Mouse (Mus musculus) neural tube, embryonic 14.5 days (tissue): ENCODE measurements at regions not wholly inside any gene's neighbourhood (a gene's known extent, or its start where the extent isn't known, plus 50 kb on each side); places are given as distances from the start of the nearest gene placed in this dataset.

ENCODE experiments used
- ATAC-seq: fragments of 200-750 bp; cut with Nextera tagmentation; 2 replicates; pipeline ENCODE4 v1.8.0; 2017; ENCODE audit warnings: low read depth, mild to moderate bottlenecking, moderate TSS enrichment, moderate library complexity
- H3K27ac ChIP-seq: fragments of 300-500 bp; sonication (generic); 2 replicates; pipeline ENCODE4 v1.5.1; 2014; ENCODE audit warnings: low read depth, mild to moderate bottlenecking, control low read depth, low read length, moderate library complexity, mixed read lengths
- H3K27me3 ChIP-seq: fragments of 300-500 bp; sonication (generic); 2 replicates; pipeline ENCODE4 v1.6.1; 2014; ENCODE audit warnings: low read length; ENCODE audit not compliant: control insufficient read depth, insufficient read depth
- H3K36me3 ChIP-seq: fragments of 300-500 bp; sonication (generic); 2 replicates; pipeline ENCODE4 v1.6.1; 2014; ENCODE audit warnings: low read length, mixed read lengths; ENCODE audit not compliant: control insufficient read depth, insufficient read depth
- H3K4me1 ChIP-seq: fragments of 300-500 bp; sonication (generic); 2 replicates; pipeline ENCODE4 v1.6.1; 2014; ENCODE audit warnings: low read length; ENCODE audit not compliant: control insufficient read depth, insufficient read depth
- H3K4me2 ChIP-seq: fragments of 300-500 bp; sonication (generic); 2 replicates; pipeline ENCODE4 v1.6.1; 2014; ENCODE audit warnings: mild to moderate bottlenecking, low read depth, low read length, control low read depth
- H3K4me3 ChIP-seq: fragments of 300-500 bp; sonication (generic); 2 replicates; pipeline ENCODE4 v1.5.1; 2014; ENCODE audit warnings: low read depth, low read length, control low read depth, mixed read lengths
- H3K9ac ChIP-seq: fragments of 300-500 bp; sonication (generic); replicated peaks from 2 replicates; pipeline ENCODE4 v1.6.1; 2014; ENCODE audit warnings: low read depth, mild to moderate bottlenecking, control low read depth, low read length, mixed read lengths
- H3K9me3 ChIP-seq: fragments of 300-500 bp; sonication (generic); 2 replicates; pipeline ENCODE4 v1.6.1; 2016; ENCODE audit warnings: low read length; ENCODE audit not compliant: control insufficient read depth
- WGBS: fragments of 180-500 bp; shearing (Covaris S2); extraction: QIAGEN DNeasy Blood & Tissue Kit; methylation state at CpG from one replicate; pipeline ENCODE4 v1.1.7; 2014; 5-methylcytosine and 5-hydroxymethylcytosine counted together

DNA sequence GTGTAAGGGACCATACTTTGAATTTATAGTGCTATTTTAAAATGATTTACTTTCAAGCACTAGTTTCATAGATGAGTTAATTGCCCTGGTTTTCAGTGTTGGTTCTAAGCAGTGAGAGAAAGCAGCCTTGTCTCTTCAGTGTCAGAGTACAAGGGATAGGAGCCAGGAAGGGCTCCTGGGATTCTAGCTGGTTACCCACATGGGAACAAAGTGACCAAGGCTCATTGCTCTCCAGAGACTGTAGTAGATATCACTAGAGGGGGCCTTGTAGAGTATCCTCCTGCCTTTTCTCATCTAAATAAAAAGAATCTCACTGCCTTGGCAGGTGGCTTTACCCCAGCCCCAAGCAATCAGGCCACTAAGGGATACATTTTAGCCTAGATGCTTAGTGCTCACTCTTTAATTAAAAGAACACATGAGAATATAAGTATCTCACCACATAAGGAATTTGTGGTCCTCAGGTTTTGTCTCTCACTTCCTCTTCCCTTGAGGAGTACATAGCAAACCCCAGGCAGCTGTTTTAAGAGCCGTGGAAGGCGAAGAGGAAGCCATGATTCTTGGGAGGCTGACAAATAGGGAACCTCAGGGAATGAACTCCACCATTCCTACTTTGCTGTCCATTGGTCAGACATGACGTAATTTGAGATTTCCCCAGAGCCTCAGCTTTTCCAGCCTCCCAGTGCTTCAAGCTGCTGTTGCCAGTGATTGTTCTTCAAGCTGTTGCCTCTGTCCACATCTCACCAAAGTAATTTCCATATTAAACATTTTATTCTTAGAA, 449.2 kb upstream of the Ube2e3 start:
- WGBS, result 51% methylated on average over 3 of the region's 3 CpGs
- Histone ChIP-seq H3K4me2 (no peak overlapping the region), H3K9ac (no peak overlapping the region), H3K27me3 (no peaks in the 10 kb centered on the region), H3K4me3 (no peak overlapping the region), H3K27ac (no peak overlapping the region), H3K9me3 (no peaks in the 10 kb centered on the region), H3K36me3 (no peaks in the 10 kb centered on the region), H3K4me1 (no peaks in the 10 kb centered on the region)
- no peak for ATAC-seq

DNA sequence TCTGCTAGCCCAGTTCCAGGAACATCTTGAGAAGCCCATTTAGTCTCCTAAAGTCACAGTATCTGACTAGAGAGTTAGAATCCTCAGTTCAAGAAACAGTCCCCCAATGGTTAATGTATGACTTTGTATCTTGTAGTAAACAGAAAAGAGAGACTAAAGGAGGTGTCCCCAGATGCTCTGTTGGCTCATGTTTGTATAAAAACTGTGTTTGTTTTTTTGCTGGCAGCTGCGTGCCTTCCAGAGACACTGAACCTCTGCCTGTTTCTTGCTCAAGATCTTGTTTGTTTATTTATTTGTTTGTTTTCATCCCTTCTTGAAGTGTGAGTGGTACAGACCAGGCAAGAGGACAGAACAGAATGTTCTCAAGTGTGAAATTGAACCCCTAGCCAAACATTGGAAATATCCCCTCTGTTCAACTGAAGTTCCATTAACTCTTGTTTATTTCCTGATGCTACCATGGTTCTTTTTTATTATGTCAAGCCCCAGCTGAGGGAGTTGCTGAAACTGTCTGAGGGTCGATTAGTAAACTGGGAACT, 451.3 kb upstream of the Ube2e3 start:
- H3K4me1 ChIP-seq, result no peaks in the 10 kb centered on the region
- H3K4me3 ChIP-seq, result no peak overlapping the region
- WGBS, result 69% methylated on average over 2 of the region's 2 CpGs
- no peak for ATAC-seq
- H3K9me3 ChIP-seq, result no peaks in the 10 kb centered on the region
- H3K9ac ChIP-seq, result no peak overlapping the region
- no peak overlapping the region for H3K27ac ChIP-seq
- no peaks in the 10 kb centered on the region for H3K36me3 ChIP-seq
- no peaks in the 10 kb centered on the region for H3K27me3 ChIP-seq
- no peak overlapping the region for H3K4me2 ChIP-seq

DNA sequence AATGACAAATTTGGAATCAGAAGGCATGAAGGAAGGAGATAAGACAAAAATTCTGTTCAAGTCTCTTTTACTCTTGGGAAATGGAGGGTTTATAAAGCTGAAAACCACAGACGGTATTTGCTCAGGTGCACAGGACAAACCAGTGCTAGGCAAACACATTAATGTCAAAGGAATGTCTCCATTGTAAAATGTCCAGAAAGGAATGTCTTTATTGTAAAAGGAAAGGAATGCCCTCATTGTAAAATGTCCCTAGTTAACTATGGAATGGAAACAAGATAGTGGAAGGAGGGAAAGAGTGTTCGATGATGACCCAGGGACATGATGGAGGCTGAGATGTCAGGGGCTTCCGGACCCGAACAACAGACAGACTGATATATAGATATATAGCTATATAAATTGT, 454.9 kb upstream of the Ube2e3 start:
- H3K36me3 ChIP-seq, result no peaks in the 10 kb centered on the region
- no peak overlapping the region for H3K9ac ChIP-seq
- no peak overlapping the region for H3K4me2 ChIP-seq
- no peaks in the 10 kb centered on the region for H3K4me1 ChIP-seq
- H3K4me3 ChIP-seq, result no peak overlapping the region
- ATAC-seq, result no peak
- H3K27ac ChIP-seq, result no peak overlapping the region
- no peaks in the 10 kb centered on the region for H3K9me3 ChIP-seq
- H3K27me3 ChIP-seq, result no peaks in the 10 kb centered on the region
- whole genome bisulfite sequencing, result 85% methylated on average over 4 of the region's 4 CpGs

DNA sequence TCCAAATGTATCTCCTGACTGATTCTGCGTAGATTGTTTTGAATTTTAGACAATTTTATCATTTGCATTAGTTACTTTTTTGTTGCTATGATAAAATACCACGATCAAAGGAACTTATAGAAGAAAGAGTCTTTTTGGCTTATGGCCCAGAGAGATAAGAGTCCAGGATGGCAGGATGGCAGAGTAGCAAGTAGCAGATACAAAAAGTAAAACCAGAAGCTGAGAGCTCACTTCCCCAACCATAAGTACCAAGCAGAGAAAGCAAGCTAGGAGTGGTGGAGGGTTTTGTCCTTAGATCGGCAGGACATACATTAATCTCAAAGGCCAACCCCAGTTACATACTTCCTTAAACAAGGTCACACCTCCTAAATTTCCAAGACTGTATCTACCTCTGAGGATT, 457.7 kb upstream of the Cwc22 start:
- Histone ChIP-seq H3K4me1 (no peaks in the 10 kb centered on the region), H3K27ac (no peak overlapping the region), H3K4me3 (no peak overlapping the region), H3K9me3 (no peaks in the 10 kb centered on the region), H3K36me3 (no peaks in the 10 kb centered on the region), H3K27me3 (no peaks in the 10 kb centered on the region), H3K9ac (no peak overlapping the region), H3K4me2 (no peak overlapping the region)
- no peak for ATAC-seq
- WGBS, result 84% methylated on average over 3 of the region's 3 CpGs

DNA sequence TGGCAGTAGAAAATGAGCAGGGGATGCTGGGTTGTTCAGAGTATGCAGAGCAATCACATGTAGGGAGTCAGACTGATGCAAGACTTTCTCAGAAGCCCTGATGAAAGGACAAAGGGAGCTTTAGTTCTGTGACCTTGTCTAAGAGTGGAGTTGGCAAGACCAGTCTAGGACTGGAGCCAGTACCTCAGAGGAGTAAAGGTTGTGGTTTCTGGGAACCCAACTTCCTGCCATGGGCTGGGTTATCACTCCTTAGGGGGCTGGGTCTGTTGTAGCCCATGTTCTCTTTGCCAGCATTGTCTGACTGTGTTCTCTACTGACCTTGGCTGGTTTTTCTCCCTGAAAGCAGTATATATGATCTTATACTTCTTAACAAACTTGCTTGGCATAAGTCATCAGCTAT, 453.1 kb upstream of the Cwc22 start:
- no peaks in the 10 kb centered on the region for H3K27me3 ChIP-seq
- H3K27ac ChIP-seq, result no peak overlapping the region
- no peak overlapping the region for H3K4me3 ChIP-seq
- H3K36me3 ChIP-seq, result no peaks in the 10 kb centered on the region
- H3K4me2 ChIP-seq, result no peak overlapping the region
- no peak overlapping the region for H3K9ac ChIP-seq
- H3K9me3 ChIP-seq, result no peaks in the 10 kb centered on the region
- H3K4me1 ChIP-seq, result no peaks in the 10 kb centered on the region
- no peak for ATAC-seq

DNA sequence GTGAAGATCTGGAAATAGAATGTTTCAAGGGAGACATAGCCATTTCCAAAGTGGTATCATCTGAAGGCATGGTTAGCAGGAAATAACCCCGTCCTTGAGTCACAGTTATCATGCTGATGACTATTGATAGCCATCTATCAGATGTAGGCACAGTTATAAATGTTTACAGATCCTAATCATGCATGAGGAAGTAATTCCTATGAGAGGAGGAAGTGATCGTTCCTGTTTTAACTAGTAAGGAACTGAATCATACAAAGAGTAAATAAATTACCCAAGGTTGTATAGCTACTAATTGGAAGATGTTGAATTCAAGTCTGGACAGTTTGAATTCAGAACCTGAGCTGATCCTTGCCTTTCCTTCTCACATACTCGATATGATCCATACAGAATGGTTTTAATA, 450.7 kb upstream of the Cwc22 start:
- Histone ChIP-seq H3K4me3 (no peak overlapping the region), H3K27ac (no peak overlapping the region), H3K9me3 (no peaks in the 10 kb centered on the region), H3K9ac (no peak overlapping the region), H3K4me1 (no peaks in the 10 kb centered on the region), H3K36me3 (no peaks in the 10 kb centered on the region), H3K27me3 (no peaks in the 10 kb centered on the region), H3K4me2 (no peak overlapping the region)
- no peak for ATAC-seq
- 87% methylated on average over 3 of the region's 3 CpGs for WGBS

DNA sequence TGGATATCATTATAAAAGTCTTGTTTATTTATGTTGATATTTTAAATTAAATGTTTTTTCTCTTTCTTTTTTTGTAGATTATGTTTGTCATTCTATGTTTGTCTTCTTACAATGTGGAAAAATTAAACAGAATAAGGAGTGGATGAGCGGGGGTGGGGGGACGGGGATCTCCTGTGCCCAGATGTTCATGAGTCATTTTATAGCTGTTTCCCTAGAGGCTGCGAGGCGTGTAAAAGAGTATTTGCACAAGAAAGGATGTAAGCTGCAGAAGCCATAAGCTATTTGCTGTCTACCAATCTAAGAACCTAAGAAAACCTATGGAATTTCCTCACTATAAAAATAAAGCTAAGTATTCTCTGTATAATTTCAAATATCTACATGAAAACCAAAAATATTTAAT, 446.9 kb upstream of the Cwc22 start:
- no peaks in the 10 kb centered on the region for H3K36me3 ChIP-seq
- H3K4me1 ChIP-seq, result no peaks in the 10 kb centered on the region
- no peaks in the 10 kb centered on the region for H3K27me3 ChIP-seq
- no peak overlapping the region for H3K27ac ChIP-seq
- no peak overlapping the region for H3K9ac ChIP-seq
- H3K9me3 ChIP-seq, result no peaks in the 10 kb centered on the region
- H3K4me3 ChIP-seq, result no peak overlapping the region
- WGBS, result 38% methylated on average over 4 of the region's 4 CpGs
- H3K4me2 ChIP-seq, result no peak overlapping the region
- ATAC-seq, result no peak

DNA sequence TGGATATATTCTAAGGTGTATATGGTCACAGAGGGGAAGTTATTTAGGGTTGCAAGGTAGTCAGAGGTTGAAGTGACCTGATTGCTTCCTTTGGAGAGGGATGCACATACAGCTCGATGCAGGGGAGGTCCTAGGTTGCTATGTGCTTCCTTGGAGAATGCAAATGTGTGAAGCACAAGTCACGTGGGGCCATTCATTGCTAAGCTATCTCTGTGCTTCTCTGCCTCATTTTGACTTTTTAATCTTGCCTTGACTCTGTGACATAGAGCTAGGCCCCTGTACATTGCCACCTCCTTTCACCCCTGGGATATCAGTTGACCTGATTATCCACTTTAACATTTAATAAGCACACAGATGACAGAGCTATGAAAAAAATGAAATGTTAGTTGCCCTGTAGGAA, 446.2 kb upstream of the Cwc22 start:
- Histone ChIP-seq H3K27ac (no peak overlapping the region), H3K9ac (no peak overlapping the region), H3K4me1 (no peaks in the 10 kb centered on the region), H3K36me3 (no peaks in the 10 kb centered on the region), H3K9me3 (no peaks in the 10 kb centered on the region), H3K27me3 (no peaks in the 10 kb centered on the region), H3K4me3 (no peak overlapping the region), H3K4me2 (no peak overlapping the region)
- WGBS, result 35% methylated on average over 2 of the region's 2 CpGs
- ATAC-seq, result no peak

DNA sequence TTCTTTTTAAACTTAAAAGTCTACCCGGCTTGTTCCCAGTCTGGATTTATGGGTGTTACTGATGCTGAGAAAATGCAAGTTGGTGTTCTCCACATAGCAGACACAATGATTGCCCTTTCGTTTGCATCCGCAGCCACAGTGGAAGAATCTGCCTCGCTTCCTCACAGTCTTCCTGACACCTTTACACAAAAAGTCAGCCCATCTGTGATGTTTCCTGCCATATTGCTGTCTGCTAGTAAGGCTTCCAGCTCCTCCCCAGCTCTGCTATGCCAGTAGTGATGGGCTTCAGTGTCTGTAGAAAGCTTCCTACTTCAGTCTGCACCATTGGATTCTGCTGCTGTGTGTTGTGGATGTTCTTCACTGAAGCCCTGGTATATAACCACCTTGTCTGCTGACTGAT, 441.8 kb upstream of the Cwc22 start:
- Histone ChIP-seq H3K4me3 (no peak overlapping the region), H3K27me3 (no peaks in the 10 kb centered on the region)
- 65% methylated on average over 4 of the region's 4 CpGs for WGBS

More for the DNA sequence above, 441.8 kb upstream of the Cwc22 start:
- Histone ChIP-seq H3K4me2 (no peak overlapping the region), H3K4me1 (no peaks in the 10 kb centered on the region), H3K27ac (no peak overlapping the region), H3K36me3 (no peaks in the 10 kb centered on the region), H3K9ac (no peak overlapping the region), H3K9me3 (no peaks in the 10 kb centered on the region)
- no peak for ATAC-seq
